Mouse (Mus musculus) erythroblast, embryonic 14.5 days (primary cell): ENCODE measurements around the gene Golga2. TPM values are rescaled to one million over a fixed set of nuclear protein-coding genes. Genes with fewer than 3 reads are reported as not detected.

Experiments
- H3K27me3 ChIP-seq: 2 replicates; pipeline ENCODE4 v1.6.1; 2012; ENCODE audit warnings: inconsistent platforms; ENCODE audit not compliant: control insufficient read depth
- H3K36me3 ChIP-seq: 2 replicates; pipeline ENCODE4 v1.6.1; 2012; ENCODE audit warnings: mild to moderate bottlenecking, inconsistent platforms; ENCODE audit not compliant: control insufficient read depth
- H3K4me1 ChIP-seq: 2 replicates; pipeline ENCODE4 v1.6.1; 2012; ENCODE audit warnings: inconsistent platforms; ENCODE audit not compliant: control insufficient read depth
- H3K4me3 ChIP-seq: replicated peaks from 2 replicates; pipeline ENCODE3; 2012; ENCODE audit warnings: moderate library complexity, mild to moderate bottlenecking, inconsistent platforms
- H3K9me3 ChIP-seq: 2 replicates; pipeline ENCODE4 v1.6.1; 2012; ENCODE audit warnings: low read length, inconsistent platforms, mixed read lengths; ENCODE audit not compliant: control insufficient read depth
- GATA1 ChIP-seq: IDR thresholded peaks from 2 replicates; pipeline ENCODE4 v1.6.1; 2012; ENCODE audit warnings: low read length, inconsistent platforms, mixed read lengths
- TAL1 ChIP-seq: IDR thresholded peaks from 3 replicates; pipeline ENCODE4 v1.6.1; 2012; ENCODE audit warnings: low read length, inconsistent platforms, mixed read lengths
- polyA plus RNA-seq: library from polyadenylated mRNA; stranded (reverse); fragments of >175 nt; gene quantifications from 2 replicates; pipeline ENCODE4 v1.2.3, GENCODE M21; 2012

Gene Golga2
- polyA plus RNA-seq, 1 experiment = 4.1 TPM

DNA sequence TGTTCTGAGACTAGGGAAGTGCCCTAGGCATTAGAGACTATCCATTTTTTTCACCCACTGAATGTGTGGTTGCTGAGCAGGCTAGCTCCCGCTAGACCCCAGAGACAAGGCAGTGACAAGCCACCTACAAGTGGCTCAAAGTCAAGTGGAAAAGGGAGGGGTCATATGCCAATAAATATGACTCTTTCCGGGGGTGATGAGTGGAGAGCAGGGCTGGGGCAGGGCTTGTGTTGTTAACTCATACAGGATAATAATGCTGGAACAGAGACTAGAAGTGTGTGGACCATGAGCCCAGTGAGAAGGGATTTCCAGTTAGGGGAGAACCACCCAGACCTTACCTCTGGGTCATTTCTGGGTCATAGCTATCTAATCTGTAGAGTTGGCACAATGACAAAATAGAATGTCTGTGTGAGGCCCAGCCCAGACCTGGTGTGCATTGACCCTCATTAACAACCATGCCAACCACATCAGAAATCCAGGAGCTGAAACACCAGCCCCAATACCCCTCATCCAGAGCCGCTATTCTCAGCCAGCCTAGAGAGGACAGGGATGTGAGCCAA lies 67.2 kb downstream of the Golga2 start:
- no peaks in the 10 kb centered on the region for H3K9me3 ChIP-seq
- TF ChIP-seq TAL1 = no peak
- TF ChIP-seq GATA1 = no peak
- no peak overlapping the region for H3K4me3 ChIP-seq
- peaks cover 15% of the 10 kb centered on the region for H3K4me1 ChIP-seq
- H3K36me3 ChIP-seq = no peaks in the 10 kb centered on the region
- H3K27me3 ChIP-seq = peaks cover 44% of the 10 kb centered on the region

DNA sequence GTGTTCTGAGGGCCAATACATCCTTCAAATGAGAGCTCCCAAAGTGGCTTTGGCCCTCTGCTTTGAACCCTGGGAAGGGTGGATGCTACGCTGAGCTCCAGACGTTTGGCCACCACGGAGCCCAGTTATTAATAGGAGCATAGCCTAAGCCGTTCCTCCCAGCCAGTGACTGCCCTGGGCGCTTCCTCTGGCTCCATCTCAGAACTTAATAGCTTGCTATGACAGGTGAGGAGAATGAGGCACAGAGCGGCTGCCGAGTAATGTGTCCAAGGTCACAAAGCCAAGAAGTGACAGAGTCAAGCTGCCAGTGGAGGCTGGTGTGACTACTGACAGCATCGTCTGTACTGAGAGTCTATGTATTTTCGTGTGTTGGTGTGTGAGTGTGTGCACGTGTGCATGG lies 69.0 kb downstream of the Golga2 start:
- H3K4me3 ChIP-seq = no peak overlapping the region
- peaks cover 20% of the 10 kb centered on the region for H3K4me1 ChIP-seq
- no peaks in the 10 kb centered on the region for H3K9me3 ChIP-seq
- TF ChIP-seq GATA1 = no peak
- TF ChIP-seq TAL1 = no peak
- H3K27me3 ChIP-seq = peaks cover 31% of the 10 kb centered on the region
- no peaks in the 10 kb centered on the region for H3K36me3 ChIP-seq

Other genes with a start within 250 kb of the Golga2 start
- gene Fam78a, start 202.5 kb upstream of the Golga2 start, polyA plus RNA-seq = 9.8 and 12.5 TPM in 2 replicates
- gene Plpp7, start 191.9 kb upstream of the Golga2 start, polyA plus RNA-seq = 0.32 and 0.48 TPM in 2 replicates
- gene Prrc2b, start 136.3 kb upstream of the Golga2 start, polyA plus RNA-seq = 1.2 TPM in 2 replicates
- 0.79 and 1.2 TPM in 2 replicates for gene Pomt1, start 50.8 kb upstream of the Golga2 start, polyA plus RNA-seq
- gene Uck1, start 27.2 kb upstream of the Golga2 start, polyA plus RNA-seq = 2.1 and 2.6 TPM in 2 replicates
- gene Swi5, start 691 bp downstream of the Golga2 start, polyA plus RNA-seq = 21.0 and 41.0 TPM in 2 replicates
- 19.4 and 20.0 TPM in 2 replicates for gene Ciz1, start 64.9 kb downstream of the Golga2 start, polyA plus RNA-seq
- 0.03 TPM in 1 of 2 replicates, not detected in the other for gene Dnm1, start 66.0 kb downstream of the Golga2 start, polyA plus RNA-seq
- 29.8 and 38.6 TPM in 2 replicates for gene 1110008P14Rik, start 94.6 kb downstream of the Golga2 start, polyA plus RNA-seq
- 0.19 and 0.32 TPM in 2 replicates for gene Lcn2, start 100.9 kb downstream of the Golga2 start, polyA plus RNA-seq
- gene Ptges2, start 108.5 kb downstream of the Golga2 start, polyA plus RNA-seq = 0.21 and 0.44 TPM in 2 replicates
- gene Naif1, start 163.1 kb downstream of the Golga2 start, polyA plus RNA-seq = 0.26 and 0.29 TPM in 2 replicates
- gene Slc25a25, start 164.1 kb downstream of the Golga2 start, polyA plus RNA-seq = 1.9 and 2.0 TPM in 2 replicates
- 0.03 and 0.06 TPM in 2 replicates for gene Fam102a, start 247.9 kb downstream of the Golga2 start, polyA plus RNA-seq